Mouse (Mus musculus): Measurements from ENCODE around the gene Clmn. TPM values are rescaled to one million over a fixed set of nuclear protein-coding genes. Genes with fewer than 3 reads are reported as not detected.
"Not testable (repeated sequence)": the region's sequence is repeated elsewhere in the genome, so short reads cannot be mapped to it uniquely, and the experiment has no call there.

The Clmn gene
- polyA plus RNA-seq, 1 experiment = 0.05 TPM

DNA sequence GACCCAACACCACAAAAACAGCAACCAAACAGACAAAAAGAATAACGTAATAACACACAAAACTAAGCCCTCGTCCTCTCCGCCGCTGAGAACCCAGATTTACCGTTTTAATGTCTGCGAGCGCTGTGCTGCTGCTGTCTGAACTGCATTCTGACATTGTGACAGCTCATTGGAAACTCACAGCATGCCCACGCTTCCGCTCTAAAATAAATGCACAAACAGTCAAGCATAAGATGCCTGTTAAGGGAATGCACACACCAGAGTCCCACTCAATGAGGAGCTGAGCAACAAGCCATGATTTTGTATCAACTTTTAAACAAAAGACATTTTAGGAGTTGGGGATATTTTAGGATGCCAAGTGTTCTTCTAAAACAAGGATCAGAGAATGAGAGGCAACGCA lies 127.2 kb downstream of the Clmn start:
- peaks cover 68% of the 10 kb centered on the region for H3K79me3 ChIP-seq (ENCODE audit: low read depth)
- no peaks in the 10 kb centered on the region for H3K27me3 ChIP-seq (ENCODE audit: control insufficient read depth, insufficient read depth, insufficient read length)
- TF ChIP-seq CEBPB (IDR thresholded peaks at IDR 0.05; ENCODE audit: low read depth) = no peak
- no peak for TF ChIP-seq USF1 (IDR thresholded peaks at IDR 0.05; ENCODE audit: low read depth)
- TF ChIP-seq MYOD1 (IDR thresholded peaks at IDR 0.05; ENCODE audit: control insufficient read depth, insufficient read length, low read depth) = no peak
- H3K79me2 ChIP-seq (ENCODE audit: control insufficient read depth, insufficient read depth) = peaks cover 98% of the 10 kb centered on the region
- H3K4me3 ChIP-seq (ENCODE audit: insufficient read depth, poor library complexity, severe bottlenecking) = no peak overlapping the region
- H3ac ChIP-seq (ENCODE audit: control insufficient read depth, insufficient read length, low read depth) = no peak overlapping the region
- peaks cover 19% of the 10 kb centered on the region for H3K36me3 ChIP-seq (ENCODE audit: control insufficient read depth, insufficient read depth)

DNA sequence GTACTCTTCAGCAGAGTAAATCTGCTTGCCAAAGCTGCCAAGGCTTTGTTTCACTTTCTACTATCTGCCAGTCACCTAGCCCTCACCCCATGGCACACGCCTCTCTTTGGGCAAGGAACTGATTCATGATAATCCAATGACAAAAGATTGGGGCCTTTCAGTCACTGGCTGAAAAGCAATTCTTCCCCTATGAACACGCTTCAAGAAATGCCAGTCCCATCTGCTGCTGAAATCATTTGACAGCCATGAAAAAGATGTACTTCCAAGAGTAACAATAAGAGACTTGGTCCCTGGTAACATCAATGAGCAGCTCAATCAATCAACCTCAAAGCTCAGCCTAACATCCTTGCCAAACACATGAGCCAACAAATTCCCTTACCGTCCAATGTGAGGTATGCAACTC lies 128.9 kb downstream of the Clmn start:
- no peak overlapping the region for H3K4me3 ChIP-seq (ENCODE audit: insufficient read depth, poor library complexity, severe bottlenecking)
- H3K27me3 ChIP-seq (ENCODE audit: control insufficient read depth, insufficient read depth, insufficient read length) = no peaks in the 10 kb centered on the region
- TF ChIP-seq MAX (IDR thresholded peaks at IDR 0.05) (no peak), FOSL1 (IDR thresholded peaks at IDR 0.05; ENCODE audit: insufficient read depth, low read length, poor library complexity, severe bottlenecking) (no peak), CTCF (IDR thresholded peaks at IDR 0.05; ENCODE audit: control insufficient read depth, insufficient read depth, insufficient read length) (no peak), USF1 (IDR thresholded peaks at IDR 0.05; ENCODE audit: low read depth) (no peak), CEBPB (IDR thresholded peaks at IDR 0.05; ENCODE audit: low read depth) (no peak), MYOD1 (IDR thresholded peaks at IDR 0.05; ENCODE audit: control insufficient read depth, insufficient read length, low read depth) (no peak), MYOG (IDR thresholded peaks at IDR 0.05; ENCODE audit: control insufficient read depth, extremely low read depth, insufficient read length) (no peak)
- peaks cover 34% of the 10 kb centered on the region for H3K36me3 ChIP-seq (ENCODE audit: control insufficient read depth, insufficient read depth)
- peaks cover 84% of the 10 kb centered on the region for H3K79me2 ChIP-seq (ENCODE audit: control insufficient read depth, insufficient read depth)
- no peak overlapping the region for H3ac ChIP-seq (ENCODE audit: control insufficient read depth, insufficient read length, low read depth)
- peaks cover 52% of the 10 kb centered on the region for H3K79me3 ChIP-seq (ENCODE audit: low read depth)

DNA sequence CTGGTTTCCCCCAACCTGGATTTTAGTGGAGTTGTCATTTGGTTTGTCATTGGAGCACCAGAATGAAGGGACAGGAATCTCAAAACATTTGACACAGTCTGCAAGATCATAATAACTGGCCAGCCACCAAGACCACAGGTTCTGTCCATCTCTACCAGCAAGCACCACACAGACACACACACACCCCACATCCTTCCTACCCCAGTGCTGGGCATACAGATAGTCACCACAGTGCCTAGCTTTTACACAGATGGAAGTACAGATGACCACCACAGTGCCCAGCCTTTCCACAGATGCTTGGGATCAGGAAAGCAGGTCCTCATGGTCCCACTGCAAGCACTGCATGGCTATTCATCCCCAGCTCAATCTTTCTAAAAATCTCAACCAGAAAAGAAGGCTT lies 131.7 kb downstream of the Clmn start:
- H3ac ChIP-seq (ENCODE audit: control insufficient read depth, insufficient read length, low read depth) = no peak overlapping the region
- no peaks in the 10 kb centered on the region for H3K27me3 ChIP-seq (ENCODE audit: control insufficient read depth, insufficient read depth, insufficient read length)
- H3K36me3 ChIP-seq (ENCODE audit: control insufficient read depth, insufficient read depth) = peaks cover 53% of the 10 kb centered on the region
- H3K79me2 ChIP-seq (ENCODE audit: control insufficient read depth, insufficient read depth) = peaks cover 57% of the 10 kb centered on the region
- peaks cover 28% of the 10 kb centered on the region for H3K79me3 ChIP-seq (ENCODE audit: low read depth)
- H3K4me3 ChIP-seq (ENCODE audit: insufficient read depth, poor library complexity, severe bottlenecking) = no peak overlapping the region
- no peak for TF ChIP-seq MYOG (IDR thresholded peaks at IDR 0.05; ENCODE audit: control insufficient read depth, extremely low read depth, insufficient read length)
- TF ChIP-seq MAX (IDR thresholded peaks at IDR 0.05) = no peak
- no peak for TF ChIP-seq MYOD1 (IDR thresholded peaks at IDR 0.05; ENCODE audit: control insufficient read depth, insufficient read length, low read depth)
- TF ChIP-seq CEBPB (IDR thresholded peaks at IDR 0.05; ENCODE audit: low read depth) = no peak
- TF ChIP-seq USF1 (IDR thresholded peaks at IDR 0.05; ENCODE audit: low read depth) = no peak
- TF ChIP-seq CTCF (IDR thresholded peaks at IDR 0.05; ENCODE audit: control insufficient read depth, insufficient read depth, insufficient read length) = no peak

DNA sequence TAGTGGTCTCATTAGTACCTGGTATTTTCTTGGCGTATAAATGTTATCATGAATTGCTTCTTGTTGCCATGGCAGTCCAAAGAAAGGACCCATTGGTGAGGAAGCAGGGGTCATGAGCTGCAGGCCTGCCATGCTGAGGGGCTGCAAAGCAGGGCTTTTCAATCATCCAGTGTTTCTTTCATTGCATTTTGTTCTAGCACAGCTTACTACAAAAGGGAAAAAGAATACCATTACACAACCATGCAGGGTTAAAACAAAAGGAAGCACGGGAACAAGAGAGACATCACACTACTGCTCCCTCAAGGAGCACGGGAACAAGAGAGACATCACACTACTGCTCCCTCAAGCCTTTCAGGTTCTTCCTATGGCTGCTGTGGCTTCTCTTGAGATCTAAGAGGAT lies 133.1 kb downstream of the Clmn start:
- Histone ChIP-seq H3K79me3 (ENCODE audit: low read depth) (peaks cover 23% of the 10 kb centered on the region), H3K36me3 (ENCODE audit: control insufficient read depth, insufficient read depth) (peaks cover 54% of the 10 kb centered on the region), H3ac (ENCODE audit: control insufficient read depth, insufficient read length, low read depth) (no peak overlapping the region), H3K4me3 (ENCODE audit: insufficient read depth, poor library complexity, severe bottlenecking) (no peak overlapping the region), H3K79me2 (ENCODE audit: control insufficient read depth, insufficient read depth) (peaks cover 43% of the 10 kb centered on the region), H3K27me3 (ENCODE audit: control insufficient read depth, insufficient read depth, insufficient read length) (no peaks in the 10 kb centered on the region)
- no peak for TF ChIP-seq MAX (IDR thresholded peaks at IDR 0.05)
- no peak for TF ChIP-seq USF1 (IDR thresholded peaks at IDR 0.05; ENCODE audit: low read depth)
- TF ChIP-seq CEBPB (IDR thresholded peaks at IDR 0.05; ENCODE audit: low read depth) = no peak
- TF ChIP-seq FOSL1 (IDR thresholded peaks at IDR 0.05; ENCODE audit: insufficient read depth, low read length, poor library complexity, severe bottlenecking) = no peak
- no peak for TF ChIP-seq CTCF (IDR thresholded peaks at IDR 0.05; ENCODE audit: control insufficient read depth, insufficient read depth, insufficient read length)
- TF ChIP-seq MYOG (IDR thresholded peaks at IDR 0.05; ENCODE audit: control insufficient read depth, extremely low read depth, insufficient read length) = no peak
- TF ChIP-seq MYOD1 (IDR thresholded peaks at IDR 0.05; ENCODE audit: control insufficient read depth, insufficient read length, low read depth) = no peak

DNA sequence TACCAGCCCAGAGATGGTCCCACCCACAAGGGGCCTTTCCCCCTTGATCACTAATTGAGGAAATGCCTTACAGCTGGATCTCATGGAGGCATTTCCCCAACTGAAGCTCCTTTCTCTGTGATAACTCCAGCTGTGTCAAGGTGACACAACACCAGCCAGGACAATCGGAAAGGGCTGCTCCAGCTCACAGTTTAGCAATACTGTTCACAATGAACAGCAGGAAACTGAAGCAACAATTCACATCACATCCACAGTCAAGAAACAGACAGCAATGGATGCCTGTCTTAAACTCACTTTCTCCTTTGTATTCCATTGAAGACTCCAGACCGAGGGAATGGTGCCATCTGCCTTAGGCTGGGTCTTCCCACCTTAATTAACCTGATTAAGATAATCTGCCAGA lies 138.4 kb downstream of the Clmn start:
- peaks cover 81% of the 10 kb centered on the region for H3K36me3 ChIP-seq (ENCODE audit: control insufficient read depth, insufficient read depth)
- not testable (repeated sequence) for H3K27me3 ChIP-seq (ENCODE audit: control insufficient read depth, insufficient read depth, insufficient read length); H3K79me3 ChIP-seq (ENCODE audit: low read depth); H3K4me3 ChIP-seq (ENCODE audit: insufficient read depth, poor library complexity, severe bottlenecking); H3ac ChIP-seq (ENCODE audit: control insufficient read depth, insufficient read length, low read depth); H3K79me2 ChIP-seq (ENCODE audit: control insufficient read depth, insufficient read depth)

DNA sequence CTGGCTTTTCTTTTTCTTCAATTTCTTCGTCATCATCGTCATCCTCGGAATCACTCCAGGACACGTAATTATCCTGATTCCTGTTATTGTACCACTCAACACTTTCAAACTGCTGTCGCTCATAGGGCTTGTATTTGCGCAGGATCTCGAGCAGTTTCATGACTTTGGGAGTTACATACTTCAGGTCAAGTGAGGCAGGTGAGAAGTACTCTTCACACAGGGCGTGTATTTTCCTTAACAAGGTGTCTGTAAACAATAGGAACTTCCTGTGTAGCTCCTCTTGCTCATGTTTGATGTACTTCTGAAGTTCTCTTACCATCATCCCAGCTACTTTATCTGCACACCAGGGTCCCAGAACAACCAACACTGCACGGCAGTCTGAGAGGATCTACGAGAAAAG lies 142.8 kb downstream of the Clmn start:
- peaks cover 72% of the 10 kb centered on the region for H3K36me3 ChIP-seq (ENCODE audit: control insufficient read depth, insufficient read depth)
- peaks cover 6% of the 10 kb centered on the region for H3K79me3 ChIP-seq (ENCODE audit: low read depth)
- TF ChIP-seq CTCF (IDR thresholded peaks at IDR 0.05; ENCODE audit: control insufficient read depth, insufficient read depth, insufficient read length) = no peak
- no peak for TF ChIP-seq MYOG (IDR thresholded peaks at IDR 0.05; ENCODE audit: control insufficient read depth, extremely low read depth, insufficient read length)
- no peak for TF ChIP-seq USF1 (IDR thresholded peaks at IDR 0.05; ENCODE audit: low read depth)
- no peak for TF ChIP-seq FOSL1 (IDR thresholded peaks at IDR 0.05; ENCODE audit: insufficient read depth, low read length, poor library complexity, severe bottlenecking)
- no peak for TF ChIP-seq CEBPB (IDR thresholded peaks at IDR 0.05; ENCODE audit: low read depth)
- no peak for TF ChIP-seq MYOD1 (IDR thresholded peaks at IDR 0.05; ENCODE audit: control insufficient read depth, insufficient read length, low read depth)
- no peak for TF ChIP-seq MAX (IDR thresholded peaks at IDR 0.05)

More for the DNA sequence above, 142.8 kb downstream of the Clmn start:
- Histone ChIP-seq H3ac (ENCODE audit: control insufficient read depth, insufficient read length, low read depth) (no peak overlapping the region), H3K27me3 (ENCODE audit: control insufficient read depth, insufficient read depth, insufficient read length) (no peaks in the 10 kb centered on the region), H3K4me3 (ENCODE audit: insufficient read depth, poor library complexity, severe bottlenecking) (no peak overlapping the region), H3K79me2 (ENCODE audit: control insufficient read depth, insufficient read depth) (peaks cover 29% of the 10 kb centered on the region)
